Mouse (Mus musculus): ENCODE measurements at regions not wholly inside any gene's neighbourhood (a gene's known extent, or its start where the extent isn't known, plus 50 kb on each side); places are given as distances from the start of the nearest gene placed in this dataset.

DNA sequence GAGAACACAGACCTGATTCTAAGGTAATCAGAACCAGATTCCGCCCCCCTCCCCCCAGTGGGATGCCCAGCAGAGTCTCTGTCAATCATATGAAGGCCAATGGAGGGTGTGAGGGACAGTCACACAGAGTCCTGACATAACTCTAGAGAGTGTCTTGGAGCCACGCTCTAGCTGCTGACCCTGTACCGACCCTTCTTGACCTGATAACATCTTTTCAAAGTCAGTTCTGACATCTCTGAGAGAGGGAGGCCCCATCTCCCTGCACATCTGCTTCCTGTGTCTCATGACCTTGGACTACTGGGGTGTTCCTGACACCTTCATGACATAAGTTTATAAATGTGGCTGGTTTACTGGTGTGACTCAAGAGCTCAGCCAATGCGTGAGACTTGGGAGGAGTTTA lies 236.1 kb upstream of the Mphosph6 start:
- H3K27me3 ChIP-seq (replicated peaks; ENCODE audit: control insufficient read depth, insufficient read depth, low read length): no peaks in the 10 kb centered on the region
- H3K4me1 ChIP-seq (ENCODE audit: control insufficient read depth, insufficient read depth, low read length): no peaks in the 10 kb centered on the region
- H3K9me3 ChIP-seq (ENCODE audit: control insufficient read depth, low read length): no peaks in the 10 kb centered on the region
- no peak overlapping the region for H3K4me2 ChIP-seq (ENCODE audit: low read depth, low read length)
- no peak overlapping the region for H3K27ac ChIP-seq (ENCODE audit: low read length)
- ATAC-seq: no peak
- WGBS: 55% methylated on average over 4 of the region's 4 CpGs
- no peak overlapping the region for H3K4me3 ChIP-seq (ENCODE audit: low read length)
- H3K36me3 ChIP-seq (ENCODE audit: control insufficient read depth, insufficient read depth, low read length): no peaks in the 10 kb centered on the region
- H3K9ac ChIP-seq (ENCODE audit: low read depth, low read length): no peak overlapping the region

DNA sequence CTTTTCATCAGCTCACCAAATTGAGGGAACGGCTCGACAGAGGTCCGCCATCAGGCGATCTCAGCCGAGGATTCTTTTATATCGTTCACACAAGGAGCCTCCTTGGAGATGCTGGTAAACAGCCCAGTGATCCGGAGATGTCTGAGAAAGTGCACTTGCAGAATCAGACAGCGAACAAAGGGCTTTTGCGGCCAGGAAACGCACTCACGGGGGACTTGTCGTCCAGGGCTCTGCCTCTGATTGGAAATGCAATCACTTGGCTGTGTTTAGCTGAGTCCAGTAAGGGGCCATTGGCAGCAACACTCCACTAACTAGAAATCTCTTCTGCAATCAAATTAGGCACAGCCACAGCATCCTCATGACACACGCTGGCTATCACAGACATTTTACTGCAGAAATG lies 232.3 kb upstream of the Mphosph6 start:
- no peaks in the 10 kb centered on the region for H3K36me3 ChIP-seq (ENCODE audit: control insufficient read depth, insufficient read depth, low read length)
- 67% methylated on average over 13 of the region's 13 CpGs for WGBS
- ATAC-seq: no peak

DNA sequence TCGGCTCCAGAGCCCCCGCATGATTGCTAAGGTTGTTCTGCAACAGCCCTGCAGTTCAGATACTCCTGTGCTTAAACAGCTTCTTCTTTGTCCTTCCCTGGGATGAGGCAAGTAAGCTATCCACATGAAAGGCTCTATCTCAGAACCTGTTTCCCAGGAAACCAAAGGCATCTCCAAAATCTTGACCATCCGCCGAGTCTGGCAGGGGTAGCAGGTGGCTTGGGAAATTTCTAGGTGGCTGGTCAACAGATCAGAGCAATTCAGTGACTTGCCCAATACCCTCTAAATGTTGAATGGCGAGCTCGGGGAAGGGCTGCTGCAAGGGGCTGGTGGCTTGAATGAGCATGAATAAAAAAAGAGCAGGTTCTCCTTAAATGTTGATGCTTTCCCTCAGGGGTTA lies 229.7 kb upstream of the Mphosph6 start:
- ATAC-seq: no peak
- Histone ChIP-seq H3K4me3 (ENCODE audit: low read length) (no peak overlapping the region), H3K4me2 (ENCODE audit: low read depth, low read length) (no peak overlapping the region), H3K27me3 (replicated peaks; ENCODE audit: control insufficient read depth, insufficient read depth, low read length) (no peaks in the 10 kb centered on the region), H3K4me1 (ENCODE audit: control insufficient read depth, insufficient read depth, low read length) (no peaks in the 10 kb centered on the region), H3K36me3 (ENCODE audit: control insufficient read depth, insufficient read depth, low read length) (no peaks in the 10 kb centered on the region), H3K27ac (ENCODE audit: low read length) (no peak overlapping the region), H3K9me3 (ENCODE audit: control insufficient read depth, low read length) (no peaks in the 10 kb centered on the region), H3K9ac (ENCODE audit: low read depth, low read length) (no peak overlapping the region)
- 68% methylated on average over 6 of the region's 6 CpGs for WGBS

More for the DNA sequence above, 232.3 kb upstream of the Mphosph6 start:
- no peak overlapping the region for H3K27ac ChIP-seq (ENCODE audit: low read length)
- H3K4me1 ChIP-seq (ENCODE audit: control insufficient read depth, insufficient read depth, low read length): no peaks in the 10 kb centered on the region
- H3K9me3 ChIP-seq (ENCODE audit: control insufficient read depth, low read length): no peaks in the 10 kb centered on the region
- H3K4me2 ChIP-seq (ENCODE audit: low read depth, low read length): no peak overlapping the region
- no peaks in the 10 kb centered on the region for H3K27me3 ChIP-seq (replicated peaks; ENCODE audit: control insufficient read depth, insufficient read depth, low read length)
- H3K9ac ChIP-seq (ENCODE audit: low read depth, low read length): no peak overlapping the region
- H3K4me3 ChIP-seq (ENCODE audit: low read length): no peak overlapping the region

DNA sequence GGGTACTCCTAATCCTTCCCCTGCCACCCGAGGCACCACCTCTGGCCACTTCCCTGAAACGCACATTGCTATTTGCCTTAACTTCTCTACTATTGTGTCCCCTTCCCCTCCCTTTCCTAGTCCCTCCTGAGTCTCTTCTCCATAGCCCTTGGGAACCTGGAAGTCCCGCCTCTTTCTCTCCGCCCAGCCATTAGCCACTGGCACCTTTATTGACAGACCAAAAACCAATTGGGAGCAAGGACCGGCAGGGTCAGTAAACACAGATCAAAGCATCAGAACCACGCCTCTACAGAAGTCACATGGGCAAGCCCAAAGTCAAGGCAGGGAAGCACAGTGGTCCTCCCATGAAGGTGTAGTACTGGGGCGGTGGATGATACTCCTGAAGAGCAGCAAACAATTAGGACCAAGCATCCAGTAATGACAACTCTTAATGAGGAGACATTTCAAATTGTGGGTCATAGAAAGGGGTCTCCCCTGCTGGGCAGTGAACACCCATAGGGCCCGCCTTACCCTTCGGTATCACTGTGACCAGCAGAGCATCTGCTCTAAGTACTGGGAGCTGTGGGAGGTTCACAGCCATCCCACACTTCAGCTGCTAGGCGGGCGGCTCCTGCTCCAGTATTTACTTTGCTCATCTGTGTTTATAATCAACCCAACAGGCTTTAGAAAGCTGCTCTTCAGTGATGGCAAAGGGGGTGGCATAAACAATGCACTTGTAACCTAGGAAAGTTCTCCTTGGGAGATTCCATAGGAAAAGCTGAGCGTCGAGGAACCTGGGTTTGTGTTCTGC lies 226.5 kb upstream of the Mphosph6 start:
- 78% methylated on average over 13 of the region's 13 CpGs for WGBS
- Histone ChIP-seq H3K9me3 (ENCODE audit: control insufficient read depth, low read length) (no peaks in the 10 kb centered on the region), H3K27me3 (replicated peaks; ENCODE audit: control insufficient read depth, insufficient read depth, low read length) (no peaks in the 10 kb centered on the region), H3K36me3 (ENCODE audit: control insufficient read depth, insufficient read depth, low read length) (no peaks in the 10 kb centered on the region), H3K27ac (ENCODE audit: low read length) (no peak overlapping the region), H3K4me1 (ENCODE audit: control insufficient read depth, insufficient read depth, low read length) (no peaks in the 10 kb centered on the region), H3K4me3 (ENCODE audit: low read length) (no peak overlapping the region), H3K9ac (ENCODE audit: low read depth, low read length) (no peak overlapping the region), H3K4me2 (ENCODE audit: low read depth, low read length) (no peak overlapping the region)
- no peak for ATAC-seq

DNA sequence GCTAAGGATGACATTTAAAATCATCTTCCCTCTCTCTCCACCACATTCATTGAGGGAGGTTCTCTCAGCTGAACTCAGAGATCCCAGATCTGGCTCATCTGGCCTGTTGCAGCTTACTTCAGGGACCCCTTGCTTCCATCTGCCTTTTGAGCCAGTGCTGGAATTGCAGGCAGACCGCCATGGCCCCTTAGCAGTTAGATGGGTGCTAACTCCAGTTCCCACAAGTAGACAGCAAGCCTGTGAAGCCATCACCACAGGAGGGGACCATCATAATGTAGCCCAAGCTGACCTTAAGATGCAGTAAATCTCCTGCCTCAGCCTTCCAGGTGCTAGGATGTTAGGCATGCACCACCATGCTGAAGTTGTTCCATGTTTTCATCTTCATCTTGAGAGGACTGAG lies 221.7 kb upstream of the Mphosph6 start:
- Histone ChIP-seq H3K4me2 (ENCODE audit: low read depth, low read length) (no peak overlapping the region), H3K27ac (ENCODE audit: low read length) (no peak overlapping the region), H3K4me3 (ENCODE audit: low read length) (no peak overlapping the region), H3K36me3 (ENCODE audit: control insufficient read depth, insufficient read depth, low read length) (no peaks in the 10 kb centered on the region), H3K9ac (ENCODE audit: low read depth, low read length) (no peak overlapping the region), H3K9me3 (ENCODE audit: control insufficient read depth, low read length) (no peaks in the 10 kb centered on the region), H3K27me3 (replicated peaks; ENCODE audit: control insufficient read depth, insufficient read depth, low read length) (no peaks in the 10 kb centered on the region), H3K4me1 (ENCODE audit: control insufficient read depth, insufficient read depth, low read length) (no peaks in the 10 kb centered on the region)
- WGBS: 100% methylated on average over 1 of the region's 1 CpGs
- no peak for ATAC-seq

DNA sequence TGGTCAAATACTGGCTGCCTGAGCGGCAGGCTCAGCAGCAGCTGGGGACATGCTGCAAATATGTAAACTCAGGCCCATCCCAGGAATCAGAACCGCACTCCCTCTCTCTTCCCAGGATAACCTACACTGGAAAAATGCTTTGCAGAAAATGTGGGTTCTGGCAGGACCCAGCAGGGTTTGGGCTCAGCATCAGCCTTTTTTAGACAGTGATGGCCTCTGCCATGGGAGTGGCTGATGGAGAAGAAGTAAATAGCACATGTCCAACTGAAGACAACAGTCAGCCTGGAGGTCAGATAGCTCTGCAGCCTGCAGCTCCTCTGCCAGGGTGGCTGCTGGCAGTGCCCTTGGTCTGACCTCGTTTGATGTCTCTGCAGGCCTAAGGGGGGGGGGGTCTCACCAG lies 220.2 kb upstream of the Mphosph6 start:
- no peak for ATAC-seq
- no peak overlapping the region for H3K4me3 ChIP-seq (ENCODE audit: low read length)
- H3K27me3 ChIP-seq (replicated peaks; ENCODE audit: control insufficient read depth, insufficient read depth, low read length): no peaks in the 10 kb centered on the region
- no peaks in the 10 kb centered on the region for H3K9me3 ChIP-seq (ENCODE audit: control insufficient read depth, low read length)
- WGBS: 32% methylated on average over 3 of the region's 3 CpGs
- no peak overlapping the region for H3K9ac ChIP-seq (ENCODE audit: low read depth, low read length)
- H3K36me3 ChIP-seq (ENCODE audit: control insufficient read depth, insufficient read depth, low read length): no peaks in the 10 kb centered on the region
- H3K4me1 ChIP-seq (ENCODE audit: control insufficient read depth, insufficient read depth, low read length): no peaks in the 10 kb centered on the region
- H3K27ac ChIP-seq (ENCODE audit: low read length): no peak overlapping the region
- no peak overlapping the region for H3K4me2 ChIP-seq (ENCODE audit: low read depth, low read length)

DNA sequence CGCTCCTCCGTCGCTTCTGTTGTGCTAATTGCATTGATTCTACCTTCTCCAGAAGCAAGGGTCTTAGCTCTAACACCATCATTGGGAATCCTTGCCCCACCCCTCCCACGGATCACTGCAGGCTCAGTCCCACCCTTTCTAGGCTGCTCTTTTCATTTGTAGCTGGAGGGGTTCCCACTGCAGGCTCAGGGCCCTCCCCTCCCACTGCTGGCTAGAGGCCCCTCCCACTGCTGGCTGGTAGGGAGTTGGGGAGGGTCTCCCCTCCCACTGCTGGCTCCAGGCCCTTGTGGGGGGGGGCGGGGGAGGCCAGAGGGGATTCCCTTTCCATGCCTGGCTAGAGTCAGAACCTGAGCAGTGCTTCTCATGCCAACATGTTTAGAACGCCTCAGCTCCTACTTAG lies 215.5 kb upstream of the Mphosph6 start:
- ATAC-seq: no peak
- H3K4me1 ChIP-seq (ENCODE audit: control insufficient read depth, insufficient read depth, low read length): no peaks in the 10 kb centered on the region
- no peak overlapping the region for H3K4me3 ChIP-seq (ENCODE audit: low read length)
- no peak overlapping the region for H3K4me2 ChIP-seq (ENCODE audit: low read depth, low read length)
- no peak overlapping the region for H3K27ac ChIP-seq (ENCODE audit: low read length)
- H3K36me3 ChIP-seq (ENCODE audit: control insufficient read depth, insufficient read depth, low read length): no peaks in the 10 kb centered on the region
- H3K9me3 ChIP-seq (ENCODE audit: control insufficient read depth, low read length): no peaks in the 10 kb centered on the region
- H3K27me3 ChIP-seq (replicated peaks; ENCODE audit: control insufficient read depth, insufficient read depth, low read length): no peaks in the 10 kb centered on the region
- no peak overlapping the region for H3K9ac ChIP-seq (ENCODE audit: low read depth, low read length)
- WGBS: 28% methylated on average over 6 of the region's 6 CpGs

DNA sequence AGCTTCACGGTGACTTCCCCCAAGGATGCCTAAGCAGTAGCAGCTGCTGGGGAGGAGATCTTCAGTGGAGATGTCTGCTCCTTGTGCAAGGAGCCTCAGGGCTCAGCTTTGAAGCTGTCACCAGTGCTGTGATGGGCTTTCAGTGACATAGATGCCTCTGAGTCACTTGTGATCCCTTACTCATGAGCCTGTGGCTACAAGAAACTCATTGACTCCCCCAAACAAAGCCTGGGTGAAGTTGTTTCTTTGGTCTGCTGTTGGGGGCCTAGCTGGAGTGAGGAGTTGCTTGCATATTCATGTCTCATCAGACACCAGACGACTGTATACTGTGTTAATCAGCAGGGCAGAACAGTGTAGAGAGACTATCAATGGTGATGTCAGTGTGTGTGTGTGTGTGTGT lies 203.4 kb upstream of the Mphosph6 start:
- ATAC-seq: no peak
- Histone ChIP-seq H3K9ac (ENCODE audit: low read depth, low read length) (no peak overlapping the region), H3K4me1 (ENCODE audit: control insufficient read depth, insufficient read depth, low read length) (peaks cover 3% of the 10 kb centered on the region; the same call in 1 of the 2 replicates), H3K27ac (ENCODE audit: low read length) (no peak overlapping the region), H3K27me3 (replicated peaks; ENCODE audit: control insufficient read depth, insufficient read depth, low read length) (no peaks in the 10 kb centered on the region), H3K4me2 (ENCODE audit: low read depth, low read length) (no peak overlapping the region), H3K9me3 (ENCODE audit: control insufficient read depth, low read length) (no peaks in the 10 kb centered on the region), H3K4me3 (ENCODE audit: low read length) (no peak overlapping the region), H3K36me3 (ENCODE audit: control insufficient read depth, insufficient read depth, low read length) (no peaks in the 10 kb centered on the region)
- 39% methylated on average over 2 of the region's 2 CpGs for WGBS

DNA sequence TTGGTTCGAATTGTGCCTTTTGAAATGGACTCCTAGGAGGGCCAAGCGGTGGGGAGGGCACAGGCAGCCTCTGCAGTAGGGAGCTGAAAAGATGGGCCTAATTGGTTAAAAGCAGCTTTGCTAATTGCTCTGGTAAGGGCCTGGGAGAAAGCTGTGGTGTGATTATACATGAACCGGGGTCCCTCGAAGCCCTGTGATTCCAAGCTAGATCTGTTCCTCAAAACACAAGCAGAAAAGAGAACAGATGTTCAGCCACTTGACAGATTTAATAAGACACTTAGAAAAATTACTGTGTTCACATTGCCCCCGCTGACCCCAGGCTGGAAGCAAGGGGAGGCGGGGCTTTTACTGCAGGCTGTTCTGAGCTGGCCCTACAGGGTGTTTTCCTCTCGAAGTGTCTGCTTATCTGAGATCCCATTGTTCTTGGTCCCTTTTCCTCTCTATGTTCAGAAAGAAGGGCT lies 202.7 kb upstream of the Mphosph6 start:
- H3K4me1 ChIP-seq (ENCODE audit: control insufficient read depth, insufficient read depth, low read length): peaks cover 3% of the 10 kb centered on the region; the same call in 1 of the 2 replicates
- H3K27me3 ChIP-seq (replicated peaks; ENCODE audit: control insufficient read depth, insufficient read depth, low read length): no peaks in the 10 kb centered on the region
- H3K4me2 ChIP-seq (ENCODE audit: low read depth, low read length): no peak overlapping the region
- H3K9ac ChIP-seq (ENCODE audit: low read depth, low read length): no peak overlapping the region
- no peaks in the 10 kb centered on the region for H3K9me3 ChIP-seq (ENCODE audit: control insufficient read depth, low read length)
- H3K36me3 ChIP-seq (ENCODE audit: control insufficient read depth, insufficient read depth, low read length): no peaks in the 10 kb centered on the region
- no peak overlapping the region for H3K4me3 ChIP-seq (ENCODE audit: low read length)
- no peak for ATAC-seq
- WGBS: 29% methylated on average over 7 of the region's 7 CpGs
- no peak overlapping the region for H3K27ac ChIP-seq (ENCODE audit: low read length)

DNA sequence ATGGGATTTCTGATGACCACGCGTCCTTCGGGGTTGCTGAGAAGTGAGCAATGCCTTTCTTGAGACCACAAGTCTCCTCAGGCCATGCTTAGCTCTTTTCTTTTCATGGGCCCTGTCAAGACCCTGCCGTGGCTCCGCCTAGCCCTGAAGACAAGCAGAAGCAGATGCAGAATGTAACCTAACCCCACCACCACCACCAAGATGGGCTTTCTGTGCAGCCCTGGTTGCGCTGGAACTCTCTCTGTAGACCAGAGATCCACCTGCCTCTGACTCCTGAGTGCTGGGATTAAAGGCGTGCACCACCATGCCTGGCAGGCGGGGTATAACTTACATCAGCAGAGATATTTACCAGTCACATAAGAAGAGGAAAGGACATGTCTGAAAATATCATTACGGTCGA lies 199.4 kb upstream of the Mphosph6 start:
- H3K4me3 ChIP-seq (ENCODE audit: low read length): no peak overlapping the region
- no peaks in the 10 kb centered on the region for H3K27me3 ChIP-seq (replicated peaks; ENCODE audit: control insufficient read depth, insufficient read depth, low read length)
- no peaks in the 10 kb centered on the region for H3K36me3 ChIP-seq (ENCODE audit: control insufficient read depth, insufficient read depth, low read length)
- no peak overlapping the region for H3K27ac ChIP-seq (ENCODE audit: low read length)
- H3K4me2 ChIP-seq (ENCODE audit: low read depth, low read length): no peak overlapping the region
- H3K9me3 ChIP-seq (ENCODE audit: control insufficient read depth, low read length): no peaks in the 10 kb centered on the region
- WGBS: 84% methylated on average over 10 of the region's 10 CpGs
- ATAC-seq: no peak
- H3K9ac ChIP-seq (ENCODE audit: low read depth, low read length): no peak overlapping the region
- peaks cover 3% of the 10 kb centered on the region; the same call in 1 of the 2 replicates for H3K4me1 ChIP-seq (ENCODE audit: control insufficient read depth, insufficient read depth, low read length)

All from intestine, embryonic 16.5 days (tissue).